Mouse (Mus musculus) forebrain, embryonic 14.5 days (tissue): ENCODE data around the gene Pdss2. TPM values are rescaled to one million over a fixed set of nuclear protein-coding genes. Genes with fewer than 3 reads are reported as not detected.

Source experiments
- ATAC-seq: fragments of 200-750 bp; cut with Nextera tagmentation; 2 replicates; pipeline ENCODE4 v1.8.0; 2017; ENCODE audit warnings: mild to moderate bottlenecking, moderate library complexity
- DNase-seq: peaks from one replicate; pipeline ENCODE4 v3.0.0-alpha.2; 2015; ENCODE audit warnings: low spot score
- H3K27ac ChIP-seq: fragments of 300-500 bp; sonication (generic); 2 replicates; pipeline ENCODE4 v1.5.1; 2014; ENCODE audit warnings: low read depth, mild to moderate bottlenecking, control low read depth, low read length, moderate library complexity
- H3K27me3 ChIP-seq: fragments of 300-500 bp; sonication (generic); replicated peaks from 2 replicates; pipeline ENCODE4 v1.6.1; 2014; ENCODE audit warnings: low read length, control low read depth, mixed read lengths; ENCODE audit not compliant: control insufficient read depth, insufficient read depth
- H3K36me3 ChIP-seq: fragments of 300-500 bp; sonication (generic); 2 replicates; pipeline ENCODE4 v1.6.1; 2014; ENCODE audit warnings: low read length, control low read depth; ENCODE audit not compliant: control insufficient read depth, insufficient read depth
- H3K4me1 ChIP-seq: fragments of 300-500 bp; sonication (generic); 2 replicates; pipeline ENCODE4 v1.6.1; 2014; ENCODE audit warnings: antibody characterized with exemption, low read length, control low read depth; ENCODE audit not compliant: control insufficient read depth, insufficient read depth
- H3K4me2 ChIP-seq: fragments of 300-500 bp; sonication (generic); 2 replicates; pipeline ENCODE4 v1.6.1; 2014; ENCODE audit warnings: mild to moderate bottlenecking, control low read depth, low read length
- H3K4me3 ChIP-seq: fragments of 300-500 bp; sonication (generic); 2 replicates; pipeline ENCODE4 v1.5.1; 2014; ENCODE audit warnings: low read depth, low read length, control low read depth
- H3K9ac ChIP-seq: fragments of 300-500 bp; sonication (generic); 2 replicates; pipeline ENCODE4 v1.6.1; 2014; ENCODE audit warnings: mild to moderate bottlenecking, low read length, control low read depth, moderate library complexity
- H3K9me3 ChIP-seq: fragments of 300-500 bp; sonication (generic); replicated peaks from 2 replicates; pipeline ENCODE4 v1.6.1; 2016; ENCODE audit warnings: low read length, control low read depth, mixed read lengths; ENCODE audit not compliant: control insufficient read depth
- WGBS: fragments of 180-500 bp; shearing (Covaris S2); extraction: QIAGEN DNeasy Blood & Tissue Kit; methylation state at CpG from one replicate; pipeline ENCODE4 v1.1.7; 2014; 5-methylcytosine and 5-hydroxymethylcytosine counted together
- polyA plus RNA-seq: library from polyadenylated mRNA; unstranded; fragments of >200 nt; fragmentation: Nextera tagmentation; extraction: Ambion mirVana; gene quantifications from 2 replicates; pipeline ENCODE4 v1.2.1, GENCODE M21; 2014

Pdss2 gene
- polyA plus RNA-seq, 1 experiment from 2014 or later: 13.3 TPM

DNA sequence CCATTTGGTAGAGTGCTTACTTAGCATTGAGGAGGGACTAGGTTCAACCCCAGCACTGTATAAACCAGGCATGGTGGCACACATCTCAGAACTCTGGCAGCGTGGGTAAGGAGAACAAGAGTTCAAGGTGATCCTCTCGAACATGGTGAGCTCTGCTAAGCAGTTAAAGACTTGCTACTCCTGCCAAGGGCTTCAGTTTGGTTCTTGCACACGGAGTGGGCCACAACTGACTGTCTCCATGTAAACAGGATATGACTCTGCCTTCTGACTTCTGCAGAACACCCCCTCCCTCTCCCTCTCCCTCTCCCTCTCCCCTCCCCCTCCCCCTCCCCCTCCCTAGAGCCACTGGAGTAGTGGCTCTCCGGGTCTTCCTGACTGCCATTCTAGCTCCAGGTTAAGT, 109.4 kb downstream of the Pdss2 start:
- Histone ChIP-seq H3K27me3 (no peaks in the 10 kb centered on the region), H3K4me3 (no peak overlapping the region), H3K36me3 (no peaks in the 10 kb centered on the region), H3K27ac (no peak overlapping the region), H3K9me3 (no peaks in the 10 kb centered on the region), H3K9ac (no peak overlapping the region), H3K4me2 (no peak overlapping the region), H3K4me1 (peaks cover 14% of the 10 kb centered on the region)
- WGBS: 77% methylated on average over 4 of the region's 4 CpGs
- ATAC-seq (no peak), DNase-seq (no peak)

DNA sequence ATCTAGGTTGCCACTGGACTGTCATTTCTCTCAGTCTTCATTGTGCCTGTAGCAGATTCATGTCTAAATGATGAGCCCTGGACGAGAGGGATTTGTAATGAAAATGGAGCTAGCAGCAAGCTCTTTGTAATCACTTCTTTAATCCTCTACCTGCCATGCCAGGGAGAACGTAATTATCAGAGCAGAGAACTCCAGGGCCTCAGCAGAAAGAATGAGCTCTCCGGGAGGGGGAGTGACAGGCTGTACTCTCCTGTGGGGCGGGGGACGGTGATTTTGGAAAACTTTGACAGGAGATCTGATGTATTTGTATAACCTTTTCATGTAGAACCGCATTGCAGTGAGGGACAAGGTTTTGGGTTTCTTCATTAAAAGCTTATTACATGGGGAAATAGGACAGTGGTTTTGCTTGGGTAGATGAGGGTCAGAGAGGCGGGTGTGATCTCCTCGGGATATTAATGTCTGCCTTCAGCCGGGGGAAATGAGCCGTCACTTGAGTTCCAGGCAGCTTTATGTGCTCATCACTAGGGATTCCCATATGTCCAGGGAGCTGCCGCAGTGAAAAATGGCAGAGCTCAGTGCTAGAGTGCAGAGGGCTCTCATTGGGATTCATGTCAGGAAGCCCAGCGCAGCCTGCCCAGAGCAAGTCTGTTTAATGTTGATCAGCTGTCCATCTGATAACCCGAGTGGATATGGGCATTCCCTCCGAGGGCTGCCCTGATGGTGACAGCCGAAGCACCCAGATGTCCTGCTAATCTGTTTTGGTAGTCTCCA, 110.8 kb downstream of the Pdss2 start:
- WGBS: 23% methylated on average over 15 of the region's 15 CpGs
- H3K9me3 ChIP-seq: no peaks in the 10 kb centered on the region
- H3K4me2 ChIP-seq: no peak overlapping the region
- H3K4me3 ChIP-seq: no peak overlapping the region
- peak overlapping the region; percentile 28 for H3K27ac ChIP-seq
- no peaks in the 10 kb centered on the region for H3K36me3 ChIP-seq
- no peaks in the 10 kb centered on the region for H3K27me3 ChIP-seq
- DNase-seq: peak; percentile 52
- H3K9ac ChIP-seq: no peak overlapping the region; the same call in 1 of the 2 replicates
- ATAC-seq: peak; percentile 79; the same call in 1 of the 2 replicates
- peaks cover 14% of the 10 kb centered on the region for H3K4me1 ChIP-seq

DNA sequence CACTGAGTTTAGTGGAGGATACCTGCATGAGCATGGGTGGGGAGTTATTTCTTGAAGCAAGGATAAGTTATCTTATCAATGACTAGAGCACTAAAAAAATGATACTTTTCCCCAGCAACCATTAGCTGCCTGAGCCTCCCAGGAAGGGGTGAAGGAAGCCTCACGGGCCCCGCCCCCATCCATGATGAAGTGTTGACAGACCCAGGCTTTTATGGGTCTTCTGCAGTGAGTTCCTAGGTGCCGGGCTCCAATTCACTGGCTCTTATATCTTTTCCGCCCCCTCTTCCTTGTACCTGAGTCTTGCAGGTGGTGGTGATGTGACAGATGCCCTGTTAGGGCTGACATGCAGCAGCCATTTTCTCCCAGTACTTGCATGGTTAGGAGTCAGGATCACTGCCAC, 114.6 kb downstream of the Pdss2 start:
- Histone ChIP-seq H3K4me1 (peaks cover 18% of the 10 kb centered on the region), H3K9ac (no peak overlapping the region), H3K27ac (no peak overlapping the region), H3K27me3 (no peaks in the 10 kb centered on the region), H3K9me3 (no peaks in the 10 kb centered on the region), H3K4me2 (no peak overlapping the region), H3K4me3 (no peak overlapping the region), H3K36me3 (no peaks in the 10 kb centered on the region)
- no peak for DNase-seq
- 88% methylated on average over 4 of the region's 4 CpGs for WGBS
- no peak for ATAC-seq

DNA sequence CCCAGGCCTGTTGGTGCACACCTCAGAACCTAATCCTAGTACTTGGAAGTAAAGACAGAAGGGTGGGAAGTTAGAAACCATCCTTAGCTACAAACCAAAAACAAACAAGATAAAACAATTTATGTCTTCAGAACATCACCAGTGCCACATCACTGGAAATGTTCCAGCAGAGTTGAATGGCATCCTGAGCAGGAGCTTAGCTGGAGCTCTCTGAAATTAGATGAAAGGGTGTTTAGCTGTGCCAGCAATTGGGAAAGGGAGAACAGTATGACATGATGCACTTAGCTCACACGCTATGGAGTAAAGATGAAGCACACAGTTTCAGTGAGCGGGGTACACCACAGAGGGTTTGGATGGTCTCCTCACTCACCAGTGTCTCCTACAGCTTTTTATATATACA, 115.8 kb downstream of the Pdss2 start:
- Histone ChIP-seq H3K4me2 (no peak overlapping the region), H3K27ac (no peak overlapping the region), H3K4me3 (no peak overlapping the region), H3K9me3 (no peaks in the 10 kb centered on the region), H3K4me1 (peaks cover 13% of the 10 kb centered on the region; the same call in 1 of the 2 replicates), H3K27me3 (no peaks in the 10 kb centered on the region), H3K36me3 (no peaks in the 10 kb centered on the region), H3K9ac (no peak overlapping the region)
- WGBS: 86% methylated on average over 2 of the region's 2 CpGs
- no peak for ATAC-seq
- no peak for DNase-seq

DNA sequence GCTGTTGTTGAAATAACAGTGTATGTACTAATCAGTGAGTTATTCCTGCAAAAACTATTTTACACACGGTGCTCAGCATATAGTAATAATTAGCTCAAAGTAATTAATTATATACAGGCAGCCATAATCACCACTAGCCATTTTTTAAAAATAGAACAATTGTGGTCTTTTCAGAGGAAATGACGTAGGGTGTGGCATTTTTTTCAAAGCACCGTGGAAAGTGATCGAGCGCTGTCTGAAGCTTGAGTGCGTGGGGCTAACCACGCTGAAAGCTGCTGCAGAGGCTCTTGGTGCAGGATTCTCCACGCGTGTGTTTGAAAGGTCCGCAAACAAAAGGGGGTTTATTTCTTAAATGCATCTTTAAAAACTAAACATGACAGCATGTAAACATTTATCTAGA, 118.5 kb downstream of the Pdss2 start:
- 59% methylated on average over 10 of the region's 10 CpGs for WGBS
- Histone ChIP-seq H3K4me2 (no peak overlapping the region), H3K27ac (no peak overlapping the region), H3K9ac (no peak overlapping the region), H3K4me1 (0 out of 2 replicates have a peak, but pooled peaks cover 4% of the 10 kb centered on the region), H3K9me3 (no peaks in the 10 kb centered on the region), H3K36me3 (no peaks in the 10 kb centered on the region), H3K4me3 (no peak overlapping the region), H3K27me3 (no peaks in the 10 kb centered on the region)
- DNase-seq: no peak
- no peak for ATAC-seq

DNA sequence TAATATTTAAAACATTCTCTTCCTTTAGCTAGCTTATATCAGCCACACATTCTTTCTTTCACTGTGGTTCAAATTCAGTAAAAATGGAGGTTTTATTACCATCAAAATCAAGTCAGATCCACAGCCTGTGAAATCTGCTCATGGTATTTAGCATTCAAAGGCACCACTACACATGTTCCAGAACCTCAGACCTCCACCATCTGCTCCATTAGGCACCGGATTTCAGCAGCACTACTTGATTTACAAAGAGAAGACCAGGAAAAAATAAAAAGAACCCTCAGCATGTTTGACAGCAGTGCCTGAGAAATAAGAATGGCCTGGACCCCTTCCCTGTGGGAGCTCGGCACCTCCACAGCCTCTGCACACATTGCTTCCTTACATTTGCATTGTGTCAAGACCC, 128.4 kb downstream of the Pdss2 start:
- 42% methylated on average over 2 of the region's 2 CpGs for WGBS
- H3K9ac ChIP-seq: no peak overlapping the region
- peak; percentile 40; the same call in 1 of the 2 replicates for ATAC-seq

DNA sequence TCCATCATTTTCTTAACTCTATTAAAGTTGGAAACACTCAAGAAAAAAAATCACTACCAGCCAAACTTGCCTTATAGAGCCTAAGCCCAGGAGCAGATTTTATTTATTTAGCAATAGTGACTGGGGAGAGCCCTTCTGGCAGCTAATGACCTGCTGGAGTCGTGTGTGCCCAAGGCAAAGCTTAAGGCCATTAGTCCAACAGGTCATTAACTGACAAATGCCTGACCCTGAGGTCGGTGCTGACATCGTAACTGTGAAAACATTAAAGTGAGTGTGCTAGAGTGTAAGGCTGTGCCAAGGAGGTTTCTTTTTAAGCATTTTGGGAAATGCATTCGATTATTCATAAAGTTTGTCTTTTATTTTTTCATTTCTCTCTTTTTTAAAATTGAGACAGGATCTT, 136.6 kb downstream of the Pdss2 start:
- Histone ChIP-seq H3K4me2 (no peak overlapping the region), H3K27me3 (no peaks in the 10 kb centered on the region), H3K36me3 (no peaks in the 10 kb centered on the region), H3K4me3 (no peak overlapping the region), H3K27ac (no peak overlapping the region), H3K9ac (no peak overlapping the region), H3K9me3 (no peaks in the 10 kb centered on the region), H3K4me1 (no peaks in the 10 kb centered on the region)
- ATAC-seq (no peak), DNase-seq (no peak)
- 54% methylated on average over 4 of the region's 4 CpGs for WGBS

More for the DNA sequence above, 128.4 kb downstream of the Pdss2 start:
- no peak overlapping the region for H3K4me3 ChIP-seq
- H3K4me2 ChIP-seq: no peak overlapping the region
- H3K27ac ChIP-seq: peak overlapping the region; percentile 41; the same call in 1 of the 2 replicates
- no peaks in the 10 kb centered on the region for H3K27me3 ChIP-seq
- H3K4me1 ChIP-seq: 0 out of 2 replicates have a peak, but pooled peaks cover 5% of the 10 kb centered on the region
- no peaks in the 10 kb centered on the region for H3K36me3 ChIP-seq
- DNase-seq: peak; percentile 57
- H3K9me3 ChIP-seq: no peaks in the 10 kb centered on the region

DNA sequence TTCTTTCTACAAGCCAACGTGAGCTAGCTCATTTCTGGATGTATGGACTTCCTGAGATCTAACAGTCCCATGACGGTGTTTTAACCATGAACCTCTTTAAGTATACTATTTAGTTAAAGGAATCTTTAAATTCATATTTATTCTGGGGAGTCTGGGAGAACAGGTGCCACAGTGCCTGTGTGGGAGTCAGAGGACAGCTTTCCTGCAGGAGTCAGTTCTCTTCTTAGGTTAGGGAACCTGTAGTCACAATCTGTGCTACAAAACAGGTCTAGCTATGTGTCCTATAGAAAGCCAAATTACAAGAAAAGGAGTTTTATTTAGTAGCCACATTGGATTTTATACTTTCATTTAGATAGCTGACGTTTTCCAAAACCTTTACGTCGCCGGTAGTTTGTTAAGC, 141.7 kb downstream of the Pdss2 start:
- 90% methylated on average over 6 of the region's 6 CpGs for WGBS
- H3K9me3 ChIP-seq: no peaks in the 10 kb centered on the region
- H3K36me3 ChIP-seq: no peaks in the 10 kb centered on the region
- no peak overlapping the region for H3K27ac ChIP-seq
- H3K4me1 ChIP-seq: no peaks in the 10 kb centered on the region
- no peak for DNase-seq
- no peak overlapping the region for H3K9ac ChIP-seq
- no peak for ATAC-seq
- no peak overlapping the region for H3K4me3 ChIP-seq
- H3K27me3 ChIP-seq: no peaks in the 10 kb centered on the region
- no peak overlapping the region for H3K4me2 ChIP-seq

DNA sequence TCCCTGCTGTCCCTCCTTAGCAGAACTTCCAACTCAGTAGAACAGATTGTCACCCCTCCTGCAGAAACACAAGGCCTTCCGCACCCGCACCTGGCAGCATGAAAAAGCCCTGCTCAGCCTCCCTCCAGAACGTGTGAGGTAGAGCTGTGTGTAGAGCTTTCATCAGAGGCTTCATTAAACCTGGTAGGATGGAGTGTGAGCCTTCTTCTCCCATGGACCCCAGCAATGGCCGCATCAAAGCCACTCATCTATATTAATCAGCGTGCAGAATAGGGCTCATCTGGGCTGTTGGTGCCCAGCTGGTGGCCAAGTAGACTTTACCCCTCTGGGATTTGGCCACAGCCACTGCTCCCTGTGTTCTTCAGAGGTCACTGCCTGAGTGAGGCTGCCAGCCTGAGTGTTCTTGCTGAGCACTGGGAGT, 142.2 kb downstream of the Pdss2 start:
- 86% methylated on average over 5 of the region's 5 CpGs for WGBS
- H3K4me3 ChIP-seq: no peak overlapping the region
- H3K9ac ChIP-seq: no peak overlapping the region
- H3K4me1 ChIP-seq: no peaks in the 10 kb centered on the region
- H3K27me3 ChIP-seq: no peaks in the 10 kb centered on the region
- no peaks in the 10 kb centered on the region for H3K36me3 ChIP-seq
- no peak overlapping the region for H3K4me2 ChIP-seq
- no peaks in the 10 kb centered on the region for H3K9me3 ChIP-seq
- DNase-seq: no peak
- no peak overlapping the region for H3K27ac ChIP-seq
- no peak for ATAC-seq
